Mouse (Mus musculus) cortical plate, adult 2 months (tissue): ENCODE measurements at regions not wholly inside any gene's neighbourhood (a gene's known extent, or its start where the extent isn't known, plus 50 kb on each side); places are given as distances from the start of the nearest gene placed in this dataset.

ENCODE experiments used
- H3K27ac ChIP-seq: fragments of 200-500 bp; 2 replicates; pipeline ENCODE4 v1.5.1; 2012; ENCODE audit warnings: low read length, control low read depth, inconsistent platforms; ENCODE audit not compliant: insufficient read depth
- H3K4me1 ChIP-seq: fragments of 200-500 bp; 2 replicates; pipeline ENCODE4 v1.6.1; 2011; ENCODE audit warnings: low read length; ENCODE audit not compliant: control insufficient read depth, insufficient read depth
- H3K4me3 ChIP-seq: fragments of 200-500 bp; 2 replicates; pipeline ENCODE4 v1.5.1; 2011; ENCODE audit warnings: mild to moderate bottlenecking, low read length, control low read depth; ENCODE audit not compliant: insufficient read depth
- CTCF ChIP-seq: fragments of 200-500 bp; IDR thresholded peaks from 2 replicates; pipeline ENCODE4 v1.5.1; 2011; ENCODE audit warnings: mild to moderate bottlenecking, control low read depth, low read length; ENCODE audit not compliant: insufficient read depth; ENCODE audit errors: extremely low read depth
- POLR2A ChIP-seq: fragments of 200-500 bp; IDR thresholded peaks from 2 replicates; pipeline ENCODE4 v1.6.1; 2011; ENCODE audit warnings: mild to moderate bottlenecking, low read length, control low read depth; ENCODE audit not compliant: insufficient read depth; ENCODE audit errors: extremely low read depth

- Histone ChIP-seq H3K4me3 (no peak overlapping the region), H3K4me1 (no peaks in the 10 kb centered on the region), H3K27ac (no peak overlapping the region)
- TF ChIP-seq POLR2A (no peak), CTCF (no peak)
These were observed 54.4 kb upstream of the Cadps start for GRCm38 (mm10) chr14:12877337-12877662.

- H3K27ac ChIP-seq: no peak overlapping the region
- no peak overlapping the region; the same call in 1 of the 2 replicates for H3K4me3 ChIP-seq
- no peaks in the 10 kb centered on the region for H3K4me1 ChIP-seq
- no peak for TF ChIP-seq POLR2A
- no peak for TF ChIP-seq CTCF
These were observed 53.8 kb upstream of the Cadps start for GRCm38 (mm10) chr14:12876417-12877336.
